18 mouse cellular contexts compared by ENCODE assay signal in genomic region chr2:25246183-25247072, GRCm38 (mm10). TPM values are rescaled to one million over a fixed set of nuclear protein-coding genes. Genes with fewer than 3 reads are reported as not detected.
DNase-seq lines count a peak whose midpoint lies in the region; ATAC-seq lines count a peak whose summit lies in the region.
"Had no signal": no experiment of that assay in that cellular context is flagged by ENCODE, and none has a peak within 500 bp of the region (broad histone marks: within the 10 kb centered on the region; RNA-seq: fewer than 3 reads in every experiment).

Gene AL732309.1, minus strand, starts transcription at chr2:25246863.

- 80% methylated on average over 10 of the region's 10 CpGs for WGBS in intestine, embryonic 15.5 days

- peaks cover 18% of the 10 kb centered on the region for H3K36me3 ChIP-seq in intestine, embryonic 15.5 days

- H3K27ac ChIP-seq in intestine, embryonic 15.5 days: peak within 1 kb of the TSS; percentile 36; the same call in 1 of the 2 replicates
- H3K27ac ChIP-seq: embryonic facial prominence, embryonic 13.5 days; limb, embryonic 12.5 days; midbrain, embryonic 15.5 days; neural tube, embryonic 15.5 days had no signal

- H3K4me1 ChIP-seq in intestine, embryonic 15.5 days (replicated peaks): peaks cover 11% of the 10 kb centered on the region

- H3K9me3 ChIP-seq in intestine, embryonic 15.5 days: no peaks in the 10 kb centered on the region
- H3K9me3 ChIP-seq: embryonic facial prominence, embryonic 13.5 days; heart, embryonic 12.5 days; limb, embryonic 12.5 days; midbrain, embryonic 15.5 days; neural tube, embryonic 15.5 days had no signal

- peak; percentile 56 to 65 for DNase-seq in kidney, postnatal 36 days
- DNase-seq in kidney, postnatal 4 days: no peak
- peak; percentile 21 for DNase-seq in urinary bladder, postnatal 25 days (ENCODE audit: low spot score)
- no peak for DNase-seq in urinary bladder, postnatal 36 days (ENCODE audit: low spot score in 2 of 2)
- DNase-seq in right cerebral cortex, postnatal 4 days: no peak
- DNase-seq: adrenal gland, postnatal 14 days; layer of hippocampus, postnatal 36 days; lung, embryonic 14.5 days; right cerebral cortex, adult 18-20 months; thymus, postnatal 14 days had no signal

- peak; percentile 74 for ATAC-seq in intestine, embryonic 15.5 days
- ATAC-seq in granulocyte monocyte progenitor cell, adult 5-6 weeks (replicated peaks; ENCODE audit: poor library complexity, severe bottlenecking): no peak
- ATAC-seq: forebrain, embryonic 14.5 days; midbrain, embryonic 15.5 days had no signal

- no peak within 1 kb of the TSS for H3K4me3 ChIP-seq in intestine, embryonic 15.5 days (replicated peaks)
- H3K4me3 ChIP-seq: embryonic facial prominence, embryonic 13.5 days; heart, embryonic 12.5 days; limb, embryonic 12.5 days; midbrain, embryonic 15.5 days; neural tube, embryonic 15.5 days had no signal

- H3K4me2 ChIP-seq in intestine, embryonic 15.5 days (replicated peaks): peak within 1 kb of the TSS; percentile 24; the same call in 1 of the 2 replicates
- H3K4me2 ChIP-seq: embryonic facial prominence, embryonic 13.5 days; heart, embryonic 12.5 days; limb, embryonic 12.5 days; lung, embryonic 14.5 days; midbrain, embryonic 15.5 days; neural tube, embryonic 15.5 days had no signal

- H3K9ac ChIP-seq in intestine, embryonic 15.5 days: no peak within 1 kb of the TSS
- H3K9ac ChIP-seq: embryonic facial prominence, embryonic 13.5 days; heart, embryonic 12.5 days; limb, embryonic 12.5 days; lung, embryonic 14.5 days; midbrain, embryonic 15.5 days; neural tube, embryonic 15.5 days had no signal

- peaks cover 6% of the 10 kb centered on the region for H3K27me3 ChIP-seq in intestine, embryonic 15.5 days (replicated peaks)
- H3K27me3 ChIP-seq: midbrain, embryonic 15.5 days; neural tube, embryonic 15.5 days had no signal

RNA-seq across cellular contexts. Expression of gene AL732309.1, which starts in this region (rescaled TPM):
- 4.3 and 5.5 TPM in 2 replicates for polyA plus RNA-seq in intestine, embryonic 15.5 days (2015; fragmentation: Nextera tagmentation; extraction: Ambion mirVana)
- total RNA-seq in granulocyte monocyte progenitor cell, adult 5-6 weeks (2014; fragmentation: Nextera tagmentation): 5.2 and 16.1 TPM in 2 replicates
- total RNA-seq in granulocyte monocyte progenitor cell, adult 5-6 weeks (2017): 5.6 and 7.4 TPM in 2 replicates

Comparison
In these comparisons a context has a peak if more than half of its experiments do, and no peak if none do; other contexts are left out.
1. DNase-seq: peak in kidney, postnatal 36 days (2 of 2) and urinary bladder, postnatal 25 days (single experiment); none in kidney, postnatal 4 days (0 of 2), urinary bladder, postnatal 36 days (0 of 2) and right cerebral cortex, postnatal 4 days (single experiment).